Mouse (Mus musculus) liver, embryonic 12.5 days (tissue): ENCODE data around the gene Kdsr. TPM values are rescaled to one million over a fixed set of nuclear protein-coding genes. Genes with fewer than 3 reads are reported as not detected.

Experiments used
- ATAC-seq: fragments of 200-750 bp; cut with Nextera tagmentation; 2 replicates; pipeline ENCODE4 v1.8.0; 2017; ENCODE audit warnings: moderate number of reproducible peaks, mild to moderate bottlenecking, moderate library complexity
- H3K27ac ChIP-seq: fragments of 300-500 bp; sonication (generic); 2 replicates; pipeline ENCODE4 v1.5.1; 2016; ENCODE audit warnings: mild to moderate bottlenecking
- H3K27me3 ChIP-seq: fragments of 300-500 bp; sonication (generic); replicated peaks from 2 replicates; pipeline ENCODE4 v1.6.1; 2016; ENCODE audit warnings: mild to moderate bottlenecking, moderate library complexity
- H3K36me3 ChIP-seq: fragments of 300-500 bp; sonication (generic); 2 replicates; pipeline ENCODE4 v1.6.1; 2016; ENCODE audit warnings: mild to moderate bottlenecking, moderate library complexity
- H3K4me1 ChIP-seq: fragments of 300-500 bp; sonication (generic); 2 replicates; pipeline ENCODE4 v1.6.1; 2016
- H3K4me2 ChIP-seq: fragments of 300-500 bp; sonication (generic); 2 replicates; pipeline ENCODE4 v1.6.1; 2016; ENCODE audit warnings: mild to moderate bottlenecking, moderate library complexity
- H3K4me3 ChIP-seq: fragments of 300-500 bp; sonication (generic); 2 replicates; pipeline ENCODE4 v1.5.1; 2016; ENCODE audit warnings: mild to moderate bottlenecking, moderate library complexity
- H3K9ac ChIP-seq: fragments of 300-500 bp; sonication (generic); 2 replicates; pipeline ENCODE4 v1.6.1; 2016; ENCODE audit warnings: mild to moderate bottlenecking, moderate library complexity
- H3K9me3 ChIP-seq: fragments of 300-500 bp; sonication (generic); replicated peaks from 2 replicates; pipeline ENCODE4 v1.6.1; 2016; ENCODE audit warnings: mild to moderate bottlenecking, moderate library complexity
- WGBS: fragments of 180-500 bp; shearing (Covaris S2); methylation state at CpG from one replicate; pipeline ENCODE4 v1.1.7; 2016; ENCODE audit not compliant: insufficient replicate concordance; 5-methylcytosine and 5-hydroxymethylcytosine counted together
- polyA plus RNA-seq: library from polyadenylated mRNA; unstranded; fragments of >200 nt; fragmentation: Nextera tagmentation; extraction: Ambion mirVana; gene quantifications from 2 replicates; pipeline ENCODE4 v1.2.1, GENCODE M21; 2016

The Kdsr gene
- polyA plus RNA-seq, 1 experiment from 2014 or later = 3.8 TPM

- Histone ChIP-seq H3K4me2 (no peak overlapping the region), H3K9me3 (no peaks in the 10 kb centered on the region), H3K4me1 (peaks cover 10% of the 10 kb centered on the region; the same call in 1 of the 2 replicates), H3K4me3 (no peak overlapping the region), H3K9ac (no peak overlapping the region), H3K36me3 (no peaks in the 10 kb centered on the region), H3K27ac (no peak overlapping the region), H3K27me3 (no peaks in the 10 kb centered on the region)
- ATAC-seq = no peak
- 43% methylated on average over 2 of the region's 2 CpGs for WGBS
Observed at GRCm38 (mm10) chr1:106685702-106686101, 73.8 kb downstream of the Kdsr start.

- Histone ChIP-seq H3K9me3 (no peaks in the 10 kb centered on the region), H3K4me1 (peaks cover 10% of the 10 kb centered on the region; the same call in 1 of the 2 replicates), H3K4me2 (no peak overlapping the region), H3K4me3 (no peak overlapping the region), H3K9ac (no peak overlapping the region), H3K36me3 (no peaks in the 10 kb centered on the region), H3K27ac (no peak overlapping the region), H3K27me3 (no peaks in the 10 kb centered on the region)
- ATAC-seq = no peak
- 53% methylated on average over 3 of the region's 3 CpGs for WGBS
Observed at GRCm38 (mm10) chr1:106684546-106684945, 75.0 kb downstream of the Kdsr start.

- WGBS = 57% methylated on average over 3 of the region's 3 CpGs
- Histone ChIP-seq H3K4me2 (no peak overlapping the region), H3K4me3 (no peak overlapping the region), H3K9me3 (no peaks in the 10 kb centered on the region), H3K36me3 (no peaks in the 10 kb centered on the region), H3K9ac (no peak overlapping the region), H3K4me1 (peaks cover 6% of the 10 kb centered on the region; the same call in 1 of the 2 replicates), H3K27me3 (no peaks in the 10 kb centered on the region), H3K27ac (no peak overlapping the region)
- no peak for ATAC-seq
Observed at GRCm38 (mm10) chr1:106682829-106683228, 76.7 kb downstream of the Kdsr start.

- WGBS = 72% methylated on average over 6 of the region's 6 CpGs
- H3K9ac ChIP-seq = no peak overlapping the region
- no peak overlapping the region for H3K4me2 ChIP-seq
- no peak for ATAC-seq
- H3K4me1 ChIP-seq = no peaks in the 10 kb centered on the region
- H3K4me3 ChIP-seq = no peak overlapping the region
- H3K9me3 ChIP-seq = no peaks in the 10 kb centered on the region
- H3K36me3 ChIP-seq = no peaks in the 10 kb centered on the region
- no peak overlapping the region for H3K27ac ChIP-seq
- H3K27me3 ChIP-seq = no peaks in the 10 kb centered on the region
Observed at GRCm38 (mm10) chr1:106679800-106680515, 79.6 kb downstream of the Kdsr start.

GRCm38 (mm10) chr1:106678060-106678478 lies 81.5 kb downstream of the Kdsr start:
- no peaks in the 10 kb centered on the region for H3K36me3 ChIP-seq
- H3K27me3 ChIP-seq = no peaks in the 10 kb centered on the region
- no peaks in the 10 kb centered on the region for H3K4me1 ChIP-seq
- 59% methylated on average over 5 of the region's 5 CpGs for WGBS
- no peaks in the 10 kb centered on the region for H3K9me3 ChIP-seq
- ATAC-seq = no peak
- no peak overlapping the region for H3K4me2 ChIP-seq
- H3K27ac ChIP-seq = no peak overlapping the region
- no peak overlapping the region for H3K4me3 ChIP-seq
- no peak overlapping the region for H3K9ac ChIP-seq

Other genes with a start within 250 kb of the Kdsr start
- 2.0 and 2.4 TPM in 2 replicates for gene Bcl2, start 45.5 kb downstream of the Kdsr start, polyA plus RNA-seq
- 34.5 and 35.9 TPM in 2 replicates for gene Vps4b, start 37.0 kb upstream of the Kdsr start, polyA plus RNA-seq
- gene Serpinb5, start 101.4 kb upstream of the Kdsr start, polyA plus RNA-seq = not detected in 2 replicates
- gene Serpinb12, start 174.7 kb upstream of the Kdsr start, polyA plus RNA-seq = not detected in 2 replicates
- gene Serpinb13, start 221.3 kb upstream of the Kdsr start, polyA plus RNA-seq = not detected in 2 replicates